Mouse (Mus musculus) myocyte (in vitro differentiated cells): ENCODE data around the gene BC052040.

ENCODE experiments used
- E2F4 ChIP-seq: IDR thresholded peaks from one replicate; pipeline ENCODE4 v1.6.1; 2011; ENCODE audit warnings: mild to moderate bottlenecking, control low read depth, moderate library complexity; ENCODE audit not compliant: insufficient read depth
- MAX ChIP-seq: IDR thresholded peaks from one replicate; pipeline ENCODE4 v1.6.1; 2011; ENCODE audit warnings: low read depth, mild to moderate bottlenecking, control low read depth
- POLR2A ChIP-seq: IDR thresholded peaks from one replicate; pipeline ENCODE4 v1.6.1; 2011; ENCODE audit warnings: low read depth, mild to moderate bottlenecking, control low read depth, moderate library complexity; ENCODE audit not compliant: insufficient read length
- POLR2AphosphoS2 ChIP-seq: IDR thresholded peaks from one replicate; pipeline ENCODE4 v1.6.1; 2011; ENCODE audit warnings: low read depth, control low read depth; ENCODE audit not compliant: insufficient read length
- SRF ChIP-seq: IDR thresholded peaks from one replicate; pipeline ENCODE4 v1.6.1; 2011; ENCODE audit warnings: low read depth; ENCODE audit not compliant: control insufficient read depth, insufficient read length
- TCF3 ChIP-seq: IDR thresholded peaks from one replicate; pipeline ENCODE4 v1.6.1; 2011; ENCODE audit warnings: low read depth, control low read depth; ENCODE audit not compliant: insufficient read length

DNA sequence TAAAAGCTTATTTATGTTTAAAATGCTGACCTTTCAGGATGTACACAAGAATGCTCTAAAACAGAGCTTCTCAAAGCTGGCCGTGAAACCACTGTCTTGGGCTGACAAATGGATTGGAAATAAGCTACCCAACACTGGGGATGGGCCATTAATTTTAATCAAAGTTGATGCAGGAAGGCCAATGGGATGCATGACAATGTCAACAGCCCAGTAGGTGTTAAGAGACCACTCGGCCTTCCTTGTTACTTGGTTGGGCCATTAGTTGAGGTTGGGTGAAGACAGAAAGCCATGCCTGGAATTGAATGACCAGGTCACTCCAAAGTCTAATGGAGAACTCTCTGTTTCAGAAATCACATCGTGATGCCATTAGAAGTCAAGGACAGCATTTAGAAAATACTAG is 103.7 kb downstream of the BC052040 start:
- TF ChIP-seq POLR2AphosphoS2 = no peak
- TF ChIP-seq MAX = no peak
- TF ChIP-seq TCF3 = no peak
- no peak for TF ChIP-seq POLR2A
- no peak for TF ChIP-seq E2F4
- TF ChIP-seq SRF = no peak
